Mouse (Mus musculus) layer of hippocampus, postnatal 10 days (tissue): Measurements from ENCODE around the gene Jade2. TPM values are rescaled to one million over a fixed set of nuclear protein-coding genes. Genes with fewer than 3 reads are reported as not detected.
"Not testable (repeated sequence)": the region's sequence is repeated elsewhere in the genome, so short reads cannot be mapped to it uniquely, and the experiment has no call there.

Experiments
- DNase-seq, 2 experiments: peaks; one replicate each; pipeline ENCODE4 v3.0.0; 2021; ENCODE audit warnings: low spot score in 2 of 2
- total RNA-seq, 2 experiments: library from RNA; stranded (reverse); gene quantifications; 2 replicates each; pipeline ENCODE4 v1.2.3; 2021

Gene Jade2
- total RNA-seq, 2 experiments from 2014 or later, result 8.3 to 8.7 TPM

GRCm38 (mm10) chr11:51796272-51796671, 61.2 kb downstream of the Jade2 start:
- DNase-seq, result no peak

- DNase-seq, result no peak
Observed at GRCm38 (mm10) chr11:51790662-51791061, 66.8 kb downstream of the Jade2 start.

- DNase-seq, result not testable (repeated sequence)
Observed at GRCm38 (mm10) chr11:51789735-51790134, 67.7 kb downstream of the Jade2 start.

GRCm38 (mm10) chr11:51785926-51786325, 71.5 kb downstream of the Jade2 start:
- DNase-seq, result peak; percentile 35 to 46

GRCm38 (mm10) chr11:51782721-51783120, 74.7 kb downstream of the Jade2 start:
- no peak for DNase-seq

GRCm38 (mm10) chr11:51780773-51781267, 76.6 kb downstream of the Jade2 start:
- DNase-seq, result no peak

- DNase-seq, result no peak
Observed at GRCm38 (mm10) chr11:51777478-51777877, 80.0 kb downstream of the Jade2 start.

- no peak for DNase-seq
Observed at GRCm38 (mm10) chr11:51775507-51775906, 81.9 kb downstream of the Jade2 start.

- no peak for DNase-seq
Observed at GRCm38 (mm10) chr11:51768296-51768695, 89.2 kb downstream of the Jade2 start.

GRCm38 (mm10) chr11:51767579-51768220, 89.8 kb downstream of the Jade2 start:
- no peak for DNase-seq

- no peak for DNase-seq
Observed at GRCm38 (mm10) chr11:51764816-51765215, 92.6 kb downstream of the Jade2 start.

- no peak for DNase-seq
Observed at GRCm38 (mm10) chr11:51763955-51764354, 93.5 kb downstream of the Jade2 start.

Other genes starting within 250 kb of the Jade2 start
- 10 to 100 TPM; 56.9 to 60.4 TPM for gene Nhp2, start 237.9 kb downstream of the Jade2 start, total RNA-seq
- gene Rmnd5b, start 221.8 kb downstream of the Jade2 start, total RNA-seq, result 10 to 100 TPM; 54.8 to 55.1 TPM
- 10 to 100 TPM; 14.1 to 15.5 TPM for gene N4bp3, start 206.8 kb downstream of the Jade2 start, total RNA-seq
- 1 to 10 TPM in 1 of 2 experiments, under 1 TPM in 1; 0.98 to 1.3 TPM for gene D930048N14Rik, start 206.7 kb downstream of the Jade2 start, total RNA-seq
- 10 to 100 TPM; 29.1 to 31.9 TPM for gene 0610009B22Rik, start 168.8 kb downstream of the Jade2 start, total RNA-seq
- 10 to 100 TPM; 24.8 to 25.8 TPM for gene Sec24a, start 94.0 kb downstream of the Jade2 start, total RNA-seq
- gene Sar1b, start 94.0 kb downstream of the Jade2 start, total RNA-seq, result 10 to 100 TPM; 75.5 to 82.7 TPM
- 10 to 100 TPM; 37.4 to 37.8 TPM for gene Cdkn2aipnl, start 110.0 kb upstream of the Jade2 start, total RNA-seq
- gene Ube2b, start 143.1 kb upstream of the Jade2 start, total RNA-seq, result 100 to 1,000 TPM; 153 to 159 TPM
- 10 to 100 TPM; 18.8 to 23.4 TPM for gene Cdkl3, start 146.6 kb upstream of the Jade2 start, total RNA-seq
- 100 to 1,000 TPM; 139 to 140 TPM for gene Ppp2ca, start 241.0 kb upstream of the Jade2 start, total RNA-seq